Mouse (Mus musculus) granulocyte monocyte progenitor cell, adult 5-6 weeks (primary cell): Measurements from ENCODE around the gene Pomgnt1. TPM values are rescaled to one million over a fixed set of nuclear protein-coding genes. Genes with fewer than 3 reads are reported as not detected.

Experiments used
- ATAC-seq: replicated peaks from 2 replicates; pipeline ENCODE4 v1.8.0; 2016; ENCODE audit warnings: mild to moderate bottlenecking, moderate TSS enrichment, inconsistent platforms; ENCODE audit not compliant: poor library complexity, severe bottlenecking
- total RNA-seq, 2 experiments: library from RNA; stranded (forward) in 1 of 2; stranded (reverse) in 1 of 2; fragments of 200-712, 200-1000 nt in 1 of 2; fragments of >200 nt in 1 of 2; fragmentation: Nextera tagmentation in 1 of 2; gene quantifications; 2 replicates each; pipeline ENCODE4 v1.2.3; 2014 to 2017

The Pomgnt1 gene
- total RNA-seq, 2 experiments from 2014 or later: 13.8 to 17.5 TPM

DNA sequence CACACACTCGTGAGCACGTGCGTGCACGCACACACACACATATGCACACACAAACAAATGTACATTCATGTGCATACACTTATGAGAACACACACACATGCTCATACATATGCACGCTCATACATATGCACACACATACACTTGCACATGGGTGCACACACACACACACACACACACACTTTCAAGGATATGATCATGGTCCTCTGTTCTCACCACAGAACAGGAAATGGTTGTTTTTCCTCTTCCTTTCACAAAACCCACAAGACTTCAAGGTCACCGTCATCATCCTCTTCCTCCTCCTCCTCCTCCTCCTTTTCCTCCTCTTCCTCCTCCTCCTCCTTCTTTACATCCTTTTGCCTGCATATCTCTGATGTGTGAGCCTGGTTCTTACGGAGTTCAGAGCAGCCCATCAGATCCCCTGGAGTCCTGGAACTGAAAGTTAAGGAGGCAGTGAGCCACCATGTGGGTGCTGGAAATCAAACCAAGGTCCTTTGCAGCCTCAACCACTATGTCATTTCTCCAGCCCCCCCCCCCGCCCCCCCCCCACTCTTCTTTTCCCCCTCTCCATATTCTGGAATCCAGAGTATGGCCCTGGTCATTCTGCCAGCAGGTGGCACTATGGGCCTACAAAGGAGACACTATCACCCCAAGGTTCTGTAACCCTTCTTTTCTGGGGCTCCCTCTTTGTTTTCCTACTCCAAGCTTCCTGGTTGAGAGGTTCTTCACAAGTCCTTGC, 45.1 kb downstream of the Pomgnt1 start:
- peak; percentile 57 for ATAC-seq

DNA sequence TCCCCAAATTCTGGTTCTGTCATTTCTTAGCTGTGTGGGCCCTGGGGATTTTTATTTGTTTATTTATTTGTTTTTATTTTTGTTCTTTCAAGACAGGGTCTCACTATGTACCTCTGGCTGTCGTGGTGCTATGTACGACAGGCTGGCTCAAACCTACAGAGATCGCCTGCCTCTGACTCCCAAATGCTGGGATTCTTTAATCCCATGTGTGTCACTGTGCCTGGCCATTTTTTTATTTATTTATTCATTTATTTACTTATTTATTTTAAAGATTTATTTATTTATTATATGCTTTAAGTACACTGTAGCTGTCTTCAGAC, 45.7 kb downstream of the Pomgnt1 start:
- ATAC-seq: no peak

DNA sequence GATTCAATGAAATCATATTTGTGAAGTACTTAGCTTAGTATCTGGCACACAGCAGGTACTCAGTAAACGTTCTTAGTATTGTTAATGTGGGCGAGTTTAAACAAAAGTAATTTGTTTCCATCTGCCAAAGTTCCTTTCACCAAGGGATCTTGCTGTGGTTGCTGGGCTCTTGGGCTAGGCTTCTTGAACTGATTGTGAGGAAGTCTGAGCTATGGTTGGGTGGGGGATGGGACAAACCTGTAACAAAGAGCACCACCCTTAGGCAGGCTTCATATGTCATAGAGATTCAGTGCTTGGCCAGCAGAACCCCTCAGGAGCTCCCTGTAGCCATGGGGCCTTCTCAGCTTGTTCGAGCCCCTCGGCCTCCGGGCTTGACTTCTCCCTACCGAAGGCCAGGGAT, 49.4 kb downstream of the Pomgnt1 start, which contains the start of the genes 1700042G07Rik and Gm49337:
TSS of gene 1700042G07Rik (plus strand) at position 301 of the 400 bp plus-strand sequence.
TSS of gene Gm49337 (plus strand) at position 313 of the 400 bp plus-strand sequence.
- no peak for ATAC-seq

DNA sequence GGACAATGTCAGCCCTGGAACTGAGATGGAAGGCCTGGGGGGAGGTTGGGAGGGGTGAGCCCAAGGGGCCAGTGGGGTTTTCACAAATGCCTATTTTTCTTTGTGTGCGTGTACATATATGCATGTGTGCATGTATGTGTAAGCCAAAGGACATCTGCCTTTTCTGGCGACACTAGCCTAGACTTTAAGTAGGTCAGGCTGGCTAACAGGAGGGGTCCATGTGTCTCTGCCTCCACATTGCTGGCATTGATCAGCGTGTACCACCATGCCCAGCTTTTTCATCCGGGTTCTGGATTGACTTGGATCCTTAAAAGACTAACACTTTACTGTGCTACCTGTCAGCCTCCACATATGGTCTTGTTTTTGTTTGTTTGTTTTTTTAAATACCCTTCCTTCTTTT, 50.1 kb downstream of the Pomgnt1 start:
- ATAC-seq: no peak

DNA sequence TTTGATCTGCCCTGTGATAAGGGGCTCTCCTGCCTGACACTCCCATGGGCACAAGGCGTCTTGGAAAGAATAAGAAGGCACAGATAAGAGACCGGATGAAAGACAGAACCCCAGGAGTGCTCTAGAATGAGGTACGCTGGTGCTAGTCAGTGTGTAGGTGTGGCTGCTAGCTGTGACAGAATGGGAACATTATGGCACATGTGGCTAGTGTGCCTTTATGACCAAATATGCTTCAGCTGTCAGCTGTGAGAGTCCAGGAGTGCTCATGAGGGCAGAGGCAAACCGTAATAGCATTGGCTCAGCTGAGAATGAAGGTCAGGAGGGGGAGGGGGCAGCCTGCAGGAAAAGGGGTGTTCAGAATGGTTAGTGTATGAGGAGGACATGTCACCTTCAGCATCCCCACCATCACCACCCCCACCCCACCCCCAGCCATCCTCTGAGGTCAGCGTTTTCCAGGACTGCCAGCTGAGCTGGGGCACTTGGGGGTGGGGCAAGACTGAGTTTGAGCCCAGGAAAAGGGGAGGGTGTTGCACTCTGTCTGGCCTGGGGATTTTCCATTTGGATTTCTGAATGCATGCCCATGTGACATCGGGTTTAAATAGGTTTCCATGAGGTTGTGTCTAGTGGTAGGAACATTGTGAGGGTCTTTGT, 51.0 kb downstream of the Pomgnt1 start:
- no peak for ATAC-seq

DNA sequence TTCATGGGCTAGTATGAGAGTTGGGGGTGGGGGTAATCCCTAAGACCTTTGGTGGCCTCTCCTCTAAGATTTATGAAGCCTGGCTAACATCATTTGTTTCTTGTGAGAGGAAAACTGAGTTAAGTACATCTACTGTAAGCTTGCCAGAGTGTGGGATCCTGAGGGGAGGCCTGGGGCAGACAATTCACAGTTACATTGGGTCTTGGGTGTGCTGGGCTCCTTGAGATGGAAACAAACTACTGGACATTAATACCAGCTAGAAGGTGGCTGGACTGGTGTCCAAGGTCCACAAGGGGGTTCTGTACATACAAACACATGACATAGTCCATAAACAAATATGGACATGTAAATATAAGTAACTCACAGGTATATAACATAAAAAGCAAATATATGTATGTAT, 51.5 kb downstream of the Pomgnt1 start:
- no peak for ATAC-seq

DNA sequence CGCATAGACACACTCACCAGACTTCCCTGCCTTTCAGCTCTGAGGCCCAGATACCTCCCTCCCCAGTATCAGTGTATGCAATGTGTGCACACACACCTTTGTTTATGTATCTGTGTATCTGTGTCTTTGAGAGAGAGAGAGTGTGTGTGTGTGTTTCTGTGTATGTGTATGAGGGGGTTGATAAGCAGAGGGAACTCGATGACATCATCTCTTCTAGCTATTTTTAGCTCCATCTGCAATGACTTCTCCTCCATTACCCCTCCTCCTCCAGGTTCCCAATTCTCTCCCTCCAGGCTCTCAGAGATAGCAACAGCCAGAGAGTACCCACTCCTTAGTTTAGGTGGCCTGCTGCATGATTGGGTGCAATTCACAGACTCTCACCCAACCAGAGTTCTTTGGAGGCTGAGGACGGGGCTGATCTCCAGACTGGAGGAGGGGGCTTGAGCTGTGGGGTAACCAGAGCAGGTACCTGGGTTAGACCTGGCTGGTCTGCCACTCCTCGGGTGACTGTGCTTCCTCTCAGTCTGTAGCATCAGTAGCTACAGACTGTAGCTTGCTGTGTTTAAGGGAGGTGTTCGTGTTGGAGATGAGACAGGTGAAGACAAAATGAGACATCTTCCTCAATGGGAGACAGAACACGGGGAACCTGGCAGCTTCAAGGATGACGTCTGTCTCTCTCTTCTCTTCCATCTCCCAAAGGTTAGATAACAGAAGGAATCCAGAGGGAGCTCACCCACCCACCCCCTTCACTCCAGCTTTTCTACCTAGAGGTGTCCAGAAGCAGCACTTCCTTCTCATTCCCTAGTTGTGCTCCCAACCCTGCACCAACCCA, 52.3 kb downstream of the Pomgnt1 start:
- ATAC-seq: peak; percentile 20; the same call in 1 of the 2 replicates

DNA sequence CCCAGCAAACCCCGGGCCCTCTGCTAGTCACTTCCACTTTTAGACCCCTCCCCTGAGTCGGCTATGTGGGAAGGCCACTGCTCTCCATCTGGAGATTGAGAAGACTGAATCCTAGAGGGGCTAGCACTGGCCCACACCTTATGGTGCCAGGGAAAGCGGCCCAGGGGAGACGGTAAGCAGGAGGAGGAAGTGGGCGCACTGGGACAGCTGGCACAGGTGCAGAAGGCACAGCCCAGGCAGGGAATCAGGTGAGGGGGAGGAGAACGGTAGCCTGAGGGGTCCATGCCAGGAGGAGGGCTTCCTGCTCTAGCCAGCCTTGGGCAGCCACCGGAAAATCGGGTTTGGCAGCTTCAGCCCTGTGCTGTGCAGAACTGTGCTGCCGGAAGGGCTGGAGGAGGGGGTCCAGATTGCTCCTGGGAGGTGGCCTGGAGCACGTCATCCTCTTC, 52.9 kb downstream of the Pomgnt1 start:
- ATAC-seq: peak; percentile 64

DNA sequence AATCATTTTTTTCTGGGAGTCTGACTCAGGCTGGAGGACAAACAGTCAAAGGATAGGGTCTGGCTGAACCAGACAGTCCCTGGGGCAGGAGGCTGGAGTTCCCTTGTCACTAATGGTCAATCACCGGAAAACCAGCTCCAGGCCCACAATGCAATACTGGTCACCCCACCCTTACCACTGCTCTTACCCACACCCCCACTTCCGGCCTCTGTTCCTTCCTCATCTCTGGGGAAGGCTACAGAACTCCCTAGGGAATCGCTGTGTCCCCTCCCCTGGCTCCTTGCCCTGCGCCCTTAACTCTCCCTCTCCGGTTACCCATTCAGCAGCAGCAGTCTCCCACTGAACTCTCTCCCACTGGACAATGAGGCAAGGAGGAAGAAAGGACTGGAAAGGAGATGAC, 53.5 kb downstream of the Pomgnt1 start:
- ATAC-seq: peak; percentile 54

DNA sequence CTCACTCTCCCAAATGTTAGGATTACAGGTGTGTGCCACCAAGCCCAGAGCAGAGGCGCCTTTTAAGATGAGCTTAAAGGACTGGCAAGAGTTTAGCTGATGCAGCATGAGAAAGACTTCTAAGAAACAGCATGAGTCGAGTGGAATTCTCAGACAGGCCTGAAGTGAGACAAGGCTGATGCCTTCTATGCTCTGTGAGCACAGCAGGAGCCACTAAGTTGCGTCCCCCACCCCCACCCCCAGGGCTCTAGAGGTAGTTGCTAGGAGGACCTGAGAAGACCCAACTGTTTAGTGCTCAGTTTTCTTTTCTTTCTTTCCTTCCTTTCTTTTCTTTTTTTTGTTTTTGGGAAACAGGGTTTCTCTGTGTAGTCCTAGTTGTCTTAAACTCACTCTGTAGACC, 58.4 kb downstream of the Pomgnt1 start:
- ATAC-seq: no peak

DNA sequence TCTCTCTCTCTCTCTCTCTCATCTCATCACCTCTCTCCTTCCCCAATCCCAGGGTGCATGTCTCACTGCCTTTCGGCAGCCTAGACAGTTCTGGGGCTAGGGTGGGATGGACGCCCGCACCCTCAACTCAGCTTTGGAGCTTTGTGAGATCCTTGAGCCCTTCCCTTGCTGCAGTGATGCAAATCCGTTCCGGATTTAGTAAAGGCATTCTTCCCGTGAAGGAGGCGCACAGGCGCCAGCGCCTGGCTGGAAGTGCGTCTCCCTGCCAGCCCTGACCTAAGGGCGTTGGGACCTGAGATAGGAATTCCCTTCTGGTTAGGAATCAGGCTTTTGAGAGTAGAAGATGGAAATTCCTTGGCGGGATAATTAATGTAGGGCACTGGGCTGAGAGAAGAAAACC, 59.1 kb downstream of the Pomgnt1 start:
- no peak for ATAC-seq

DNA sequence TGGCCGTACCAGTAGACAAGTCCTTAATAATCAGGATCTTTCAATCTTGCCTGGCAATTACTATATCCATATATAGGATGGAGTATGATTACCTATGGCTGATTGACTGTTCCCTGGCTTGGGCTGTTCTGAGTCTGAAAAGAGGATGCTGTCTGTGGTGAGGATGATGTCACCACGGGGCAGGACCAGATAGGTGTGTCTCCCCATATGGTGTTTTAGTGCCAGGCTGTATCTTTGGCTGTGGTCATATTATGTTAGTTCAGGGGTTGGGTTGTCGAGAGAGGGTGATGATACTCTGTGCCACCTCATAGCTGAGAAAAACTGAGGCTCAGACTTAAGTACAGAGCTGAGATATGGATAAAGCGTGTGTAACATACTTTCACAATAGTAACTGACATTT, 61.4 kb downstream of the Pomgnt1 start:
- ATAC-seq: peak; percentile 37; the same call in 1 of the 2 replicates

DNA sequence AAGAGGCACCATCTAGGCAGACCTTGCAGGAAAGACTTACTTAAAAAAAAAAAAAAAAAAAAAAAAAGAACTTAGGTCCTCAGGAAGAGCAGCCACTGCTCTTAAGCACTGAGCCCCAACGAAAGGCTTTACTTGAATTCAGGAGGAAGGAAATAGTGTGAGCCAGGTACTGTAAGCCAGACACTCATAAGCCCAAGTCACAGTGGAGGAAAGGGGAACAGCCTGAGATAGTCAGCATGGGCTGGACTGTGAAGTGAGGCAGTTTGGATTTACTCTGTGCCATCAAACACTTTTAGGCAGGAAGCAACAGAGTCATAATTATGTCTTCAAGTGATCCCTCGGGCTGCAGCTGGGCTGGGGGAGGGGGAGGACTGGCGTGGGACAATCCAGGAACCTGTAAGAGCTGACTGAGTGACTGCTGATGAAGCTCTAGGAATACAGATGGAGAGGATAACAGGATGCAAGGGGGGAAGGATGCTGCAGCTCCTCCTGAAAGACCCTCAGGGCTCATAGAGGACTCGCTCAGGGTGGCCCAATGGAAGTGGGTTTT, 68.7 kb downstream of the Pomgnt1 start:
- no peak for ATAC-seq

DNA sequence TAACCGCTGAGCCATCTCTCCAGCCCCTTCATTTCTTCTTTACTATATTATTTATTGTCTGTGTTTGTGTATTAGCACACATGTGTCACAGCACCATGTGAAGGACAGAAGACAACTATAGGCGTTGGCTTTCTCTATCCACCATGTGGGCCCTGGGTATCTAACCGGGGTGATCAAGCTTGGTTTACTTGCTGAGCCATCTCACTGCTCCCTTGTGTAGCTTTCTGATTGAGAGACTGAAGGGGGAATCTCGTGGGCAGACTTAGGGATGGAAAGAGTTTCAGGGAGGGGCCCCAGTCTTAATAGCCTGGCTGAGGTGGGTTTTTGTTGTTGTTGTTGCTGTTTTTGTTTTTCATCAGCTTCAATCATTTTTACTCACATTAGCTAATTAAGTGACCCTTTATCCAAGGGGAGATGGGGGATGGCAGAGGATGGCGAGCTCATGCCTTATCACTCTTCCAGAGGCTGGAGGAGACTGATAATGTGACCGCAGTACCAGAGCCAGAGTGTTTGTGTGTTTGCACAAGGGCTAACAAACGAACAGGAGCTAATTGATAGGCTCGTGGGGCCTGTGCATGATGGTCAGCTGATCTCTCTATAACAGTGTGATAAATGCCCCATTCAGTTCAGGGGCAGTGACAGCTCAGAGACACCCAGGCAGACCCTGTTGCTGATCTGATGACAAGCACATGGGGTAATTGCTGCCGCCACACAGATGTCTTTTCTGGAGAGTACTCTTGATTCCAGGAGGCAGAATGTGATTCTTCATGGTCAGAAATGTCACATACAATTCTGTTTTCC, 70.1 kb downstream of the Pomgnt1 start:
- ATAC-seq: no peak

DNA sequence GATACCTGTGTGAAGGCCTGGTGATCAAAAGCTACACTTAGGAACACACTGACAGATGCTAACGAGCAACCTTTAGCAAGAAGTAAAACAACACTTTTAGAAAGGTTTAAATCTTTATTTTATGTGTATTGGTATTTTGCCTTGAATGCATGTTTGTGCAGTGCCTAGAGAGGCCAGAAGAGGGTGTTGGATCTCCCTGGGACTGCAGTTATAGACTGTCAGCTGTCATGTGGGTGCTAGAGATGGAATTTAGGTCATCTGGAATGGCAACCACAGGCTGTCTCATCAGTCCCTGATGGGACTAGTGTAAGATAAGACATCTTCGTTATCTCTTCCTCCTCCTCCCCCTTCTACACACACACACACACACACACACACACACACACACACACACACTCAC, 74.8 kb downstream of the Pomgnt1 start:
- ATAC-seq: no peak

DNA sequence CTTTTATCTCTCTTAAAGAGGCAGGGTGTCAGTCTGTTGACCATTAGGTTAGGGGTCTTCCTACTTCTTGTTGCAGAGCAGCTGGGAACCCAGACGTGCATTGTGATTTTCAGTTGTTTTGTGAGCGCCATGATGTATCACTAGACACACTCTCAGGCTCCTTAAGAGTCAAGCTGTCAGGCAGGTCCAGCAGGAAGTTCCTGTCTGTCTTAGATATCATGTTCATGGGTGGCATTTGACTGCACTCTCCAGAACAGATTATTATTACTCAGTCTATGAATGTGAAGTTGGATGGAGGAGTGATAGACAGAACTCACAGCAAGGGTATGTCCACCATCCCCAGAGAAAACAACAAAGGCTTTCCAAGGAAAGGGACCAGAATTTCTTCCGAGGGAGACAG, 80.8 kb downstream of the Pomgnt1 start:
- ATAC-seq: no peak

DNA sequence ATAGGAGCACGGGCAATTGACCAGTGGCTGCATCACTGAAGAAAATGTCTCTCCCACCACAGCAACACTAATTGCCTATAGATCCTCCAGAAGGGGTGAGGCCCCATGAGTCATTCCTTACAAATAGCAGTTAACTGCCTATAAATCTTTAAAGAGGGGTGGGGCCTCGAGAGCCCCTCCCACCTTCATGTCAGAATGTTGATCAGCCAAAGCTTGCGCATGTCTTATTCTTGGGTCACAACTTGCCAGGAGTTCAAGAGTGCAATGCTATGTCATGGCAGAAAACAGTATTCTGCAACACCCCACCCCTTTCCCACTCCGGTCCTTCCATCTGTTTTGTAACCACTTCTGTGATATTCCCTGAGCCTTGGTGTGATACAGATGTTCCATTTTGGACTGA, 82.9 kb downstream of the Pomgnt1 start:
- ATAC-seq: no peak

DNA sequence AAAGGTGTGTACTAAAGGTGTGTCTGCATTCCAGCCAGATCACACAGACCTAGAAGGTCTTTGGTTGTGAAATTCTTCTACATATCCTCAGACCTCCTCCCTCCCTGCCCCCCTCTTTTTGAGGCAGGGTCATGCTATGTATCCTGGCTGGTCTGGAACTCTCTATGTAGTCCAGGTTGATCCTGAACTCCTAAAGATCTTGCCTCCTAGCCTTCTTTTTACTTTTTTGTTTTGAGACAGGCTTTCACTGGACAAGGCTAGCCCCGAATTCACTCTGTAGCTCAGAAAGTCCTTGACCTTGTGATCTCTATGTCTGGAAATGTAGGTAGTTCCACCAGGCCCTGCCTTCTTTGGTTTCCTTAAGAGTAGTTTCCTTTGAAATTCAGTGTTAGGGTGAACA, 85.3 kb downstream of the Pomgnt1 start:
- ATAC-seq: no peak
